Mouse (Mus musculus) stomach, embryonic 16.5 days (tissue): ENCODE data around the gene As3mt. TPM values are rescaled to one million over a fixed set of nuclear protein-coding genes. Genes with fewer than 3 reads are reported as not detected.

Experiments used
- ATAC-seq: fragments of 200-750 bp; cut with Nextera tagmentation; 2 replicates; pipeline ENCODE4 v1.8.0; 2017; ENCODE audit warnings: moderate number of reproducible peaks, moderate TSS enrichment; ENCODE audit not compliant: insufficient read depth, low FRiP score
- H3K27ac ChIP-seq: fragments of 300-500 bp; sonication (generic); 2 replicates; pipeline ENCODE4 v1.5.1; 2014; ENCODE audit warnings: low read length
- H3K27me3 ChIP-seq: fragments of 300-500 bp; sonication (generic); 2 replicates; pipeline ENCODE4 v1.6.1; 2014; ENCODE audit warnings: low read length, control low read depth, mixed read lengths; ENCODE audit not compliant: control insufficient read depth, insufficient read depth
- H3K36me3 ChIP-seq: fragments of 300-500 bp; sonication (generic); 2 replicates; pipeline ENCODE4 v1.6.1; 2014; ENCODE audit warnings: low read length; ENCODE audit not compliant: control insufficient read depth, insufficient read depth
- H3K4me1 ChIP-seq: fragments of 300-500 bp; sonication (generic); 2 replicates; pipeline ENCODE4 v1.6.1; 2014; ENCODE audit warnings: low read length, control low read depth, mixed read lengths; ENCODE audit not compliant: control insufficient read depth, insufficient read depth
- H3K4me2 ChIP-seq: fragments of 300-500 bp; sonication (generic); 2 replicates; pipeline ENCODE4 v1.6.1; 2014; ENCODE audit warnings: low read depth, low read length, mixed read lengths
- H3K4me3 ChIP-seq: fragments of 300-500 bp; sonication (generic); replicated peaks from 2 replicates; pipeline ENCODE4 v1.5.1; 2014; ENCODE audit warnings: mild to moderate bottlenecking, low read length
- H3K9ac ChIP-seq: fragments of 300-500 bp; sonication (generic); 2 replicates; pipeline ENCODE4 v1.6.1; 2014; ENCODE audit warnings: low read length
- H3K9me3 ChIP-seq: fragments of 300-500 bp; sonication (generic); replicated peaks from 2 replicates; pipeline ENCODE4 v1.6.1; 2016; ENCODE audit warnings: low read length, control low read depth; ENCODE audit not compliant: control insufficient read depth
- WGBS: fragments of 180-500 bp; shearing (Covaris S2); extraction: QIAGEN DNeasy Blood & Tissue Kit; methylation state at CpG from one replicate; pipeline ENCODE4 v1.1.7; 2014; 5-methylcytosine and 5-hydroxymethylcytosine counted together
- polyA plus RNA-seq: library from polyadenylated mRNA; unstranded; fragments of >200 nt; fragmentation: Nextera tagmentation; extraction: Ambion mirVana; gene quantifications from 2 replicates; pipeline ENCODE4 v1.2.1, GENCODE M21; 2015

Gene As3mt
- polyA plus RNA-seq, 1 experiment from 2014 or later, result 28.1 TPM

- Histone ChIP-seq H3K9me3 (0 out of 2 replicates have a peak, but pooled peaks cover 5% of the 10 kb centered on the region), H3K4me2 (no peak overlapping the region), H3K27ac (no peak overlapping the region), H3K4me1 (no peaks in the 10 kb centered on the region), H3K4me3 (no peak overlapping the region), H3K9ac (no peak overlapping the region), H3K36me3 (peaks cover 6% of the 10 kb centered on the region; the same call in 1 of the 2 replicates), H3K27me3 (no peaks in the 10 kb centered on the region)
- WGBS, result 77% methylated on average over 8 of the region's 8 CpGs
- ATAC-seq, result no peak
These were observed 7.0 kb downstream of the As3mt start for GRCm38 (mm10) chr19:46714234-46714633.

DNA sequence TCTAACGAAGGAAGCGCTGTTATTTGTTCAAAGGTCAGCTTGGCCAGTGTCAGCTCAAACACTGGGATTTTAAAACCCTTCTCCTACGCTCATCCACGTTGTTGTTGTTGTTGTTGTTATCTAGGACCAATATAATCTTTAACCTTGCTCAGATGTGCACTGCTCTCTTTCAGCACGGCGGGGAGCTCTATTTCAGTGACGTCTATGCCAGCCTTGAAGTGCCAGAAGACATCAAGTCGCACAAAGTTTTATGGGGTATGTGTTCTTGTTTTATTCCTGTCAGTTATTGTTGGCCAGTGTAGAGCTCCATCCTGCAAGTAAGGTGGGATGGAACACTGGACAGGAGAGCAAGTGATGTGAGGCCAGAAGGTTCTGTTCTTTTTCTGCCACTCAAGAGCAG, 7.8 kb downstream of the As3mt start:
- no peak overlapping the region for H3K4me3 ChIP-seq
- H3K36me3 ChIP-seq, result peaks cover 6% of the 10 kb centered on the region; the same call in 1 of the 2 replicates
- no peaks in the 10 kb centered on the region for H3K4me1 ChIP-seq
- no peak overlapping the region for H3K4me2 ChIP-seq
- no peak for ATAC-seq
- 89% methylated on average over 8 of the region's 8 CpGs for WGBS
- no peak overlapping the region for H3K27ac ChIP-seq
- no peaks in the 10 kb centered on the region for H3K27me3 ChIP-seq
- no peak overlapping the region for H3K9ac ChIP-seq
- 0 out of 2 replicates have a peak, but pooled peaks cover 5% of the 10 kb centered on the region for H3K9me3 ChIP-seq

DNA sequence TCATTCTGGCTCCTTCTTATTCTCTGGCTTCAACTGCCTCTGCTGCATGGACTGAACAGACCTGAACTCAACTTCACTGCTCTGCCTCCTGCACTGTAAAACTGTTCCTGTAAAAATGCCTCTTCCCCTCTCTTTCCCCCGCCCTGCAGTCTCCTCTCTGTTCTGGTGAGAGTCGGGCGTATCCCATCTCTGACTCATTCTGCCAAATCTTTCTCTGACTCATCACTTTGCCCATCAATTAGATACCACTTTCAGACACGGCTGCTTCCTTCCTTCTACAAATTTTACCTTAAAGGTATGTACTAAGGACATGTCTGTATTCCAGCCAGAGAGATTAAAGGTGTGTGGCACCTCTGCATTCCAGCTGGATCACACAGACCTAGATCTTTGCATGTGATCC, 10.9 kb downstream of the As3mt start:
- no peak overlapping the region for H3K9ac ChIP-seq
- no peaks in the 10 kb centered on the region for H3K27me3 ChIP-seq
- no peak overlapping the region for H3K4me2 ChIP-seq
- WGBS, result 71% methylated on average over 4 of the region's 4 CpGs
- H3K9me3 ChIP-seq, result 0 out of 2 replicates have a peak, but pooled peaks cover 5% of the 10 kb centered on the region
- H3K4me1 ChIP-seq, result no peaks in the 10 kb centered on the region
- no peak overlapping the region for H3K4me3 ChIP-seq
- peaks cover 6% of the 10 kb centered on the region; the same call in 1 of the 2 replicates for H3K36me3 ChIP-seq
- ATAC-seq, result no peak
- no peak overlapping the region for H3K27ac ChIP-seq

DNA sequence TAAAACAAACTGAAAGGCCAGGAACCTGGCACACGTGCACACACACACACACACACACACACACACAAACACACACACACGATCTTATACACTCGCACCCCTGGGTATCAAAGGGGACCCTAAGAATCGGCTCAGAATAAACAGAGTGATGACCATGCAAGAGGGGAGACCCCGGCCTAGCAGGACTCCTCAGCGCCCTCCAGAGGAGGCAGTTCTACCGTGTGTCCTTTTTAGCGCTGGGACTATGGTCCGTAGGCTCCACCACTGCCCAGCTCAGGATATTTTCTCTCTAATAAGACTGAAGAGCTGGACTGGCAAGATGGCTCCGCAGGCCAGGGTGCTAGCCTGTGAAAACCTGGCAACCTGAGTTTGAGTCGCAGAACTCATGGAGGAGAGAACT, 17.2 kb downstream of the As3mt start:
- Histone ChIP-seq H3K9me3 (no peaks in the 10 kb centered on the region), H3K4me1 (no peaks in the 10 kb centered on the region), H3K36me3 (no peaks in the 10 kb centered on the region), H3K4me2 (no peak overlapping the region), H3K9ac (no peak overlapping the region), H3K27ac (no peak overlapping the region), H3K27me3 (no peaks in the 10 kb centered on the region), H3K4me3 (no peak overlapping the region)
- ATAC-seq, result no peak
- WGBS, result 64% methylated on average over 11 of the region's 11 CpGs

- no peak for ATAC-seq
- Histone ChIP-seq H3K4me1 (no peaks in the 10 kb centered on the region), H3K27ac (no peak overlapping the region), H3K4me2 (no peak overlapping the region), H3K4me3 (no peak overlapping the region), H3K27me3 (no peaks in the 10 kb centered on the region), H3K9ac (no peak overlapping the region), H3K36me3 (no peaks in the 10 kb centered on the region), H3K9me3 (no peaks in the 10 kb centered on the region)
- 95% methylated on average over 8 of the region's 8 CpGs for WGBS
These were observed 18.9 kb downstream of the As3mt start for GRCm38 (mm10) chr19:46726142-46726541.

GRCm38 (mm10) chr19:46727140-46727736, 20.0 kb downstream of the As3mt start:
- Histone ChIP-seq H3K4me1 (no peaks in the 10 kb centered on the region), H3K36me3 (no peaks in the 10 kb centered on the region), H3K4me3 (no peak overlapping the region), H3K4me2 (no peak overlapping the region), H3K9ac (no peak overlapping the region), H3K27ac (no peak overlapping the region), H3K27me3 (no peaks in the 10 kb centered on the region), H3K9me3 (no peaks in the 10 kb centered on the region)
- ATAC-seq, result no peak
- 48% methylated on average over 8 of the region's 8 CpGs for WGBS

DNA sequence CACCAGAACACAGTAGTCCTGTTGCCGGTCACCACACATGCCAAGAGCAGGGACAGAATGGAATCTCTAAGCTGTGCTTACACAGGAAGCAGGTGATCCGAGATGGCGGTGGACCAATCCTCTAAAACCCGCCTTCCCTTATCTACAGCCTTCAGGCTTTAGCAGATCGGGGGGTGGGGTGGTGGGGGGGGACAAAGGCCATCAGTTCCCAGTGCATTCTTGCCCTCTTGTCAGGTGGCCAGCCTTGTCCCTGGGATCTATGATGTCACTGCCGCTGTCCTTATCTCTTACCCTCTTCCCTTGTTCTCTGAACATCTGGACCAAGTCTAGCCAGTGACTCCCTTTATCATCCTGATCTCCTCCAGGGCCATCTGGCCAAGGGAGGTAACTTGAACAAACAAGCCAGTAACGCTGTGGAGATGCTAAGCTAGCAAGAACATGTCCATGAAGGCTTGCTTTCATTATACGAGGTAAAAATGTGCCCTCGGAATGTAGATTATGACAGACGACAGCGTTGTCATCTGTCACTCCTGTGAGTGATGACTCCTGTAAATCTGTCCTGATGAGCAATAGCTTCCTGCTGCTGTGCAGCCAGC, 20.8 kb downstream of the As3mt start:
- ATAC-seq, result no peak
- 34% methylated on average over 11 of the region's 11 CpGs for WGBS
- H3K4me1 ChIP-seq, result no peaks in the 10 kb centered on the region
- H3K4me3 ChIP-seq, result no peak overlapping the region
- no peak overlapping the region for H3K4me2 ChIP-seq
- H3K27ac ChIP-seq, result no peak overlapping the region
- H3K27me3 ChIP-seq, result no peaks in the 10 kb centered on the region
- H3K9me3 ChIP-seq, result no peaks in the 10 kb centered on the region
- no peak overlapping the region for H3K9ac ChIP-seq
- H3K36me3 ChIP-seq, result no peaks in the 10 kb centered on the region

GRCm38 (mm10) chr19:46728909-46729308, 21.7 kb downstream of the As3mt start:
- H3K27me3 ChIP-seq, result no peaks in the 10 kb centered on the region
- ATAC-seq, result no peak
- H3K27ac ChIP-seq, result no peak overlapping the region
- WGBS, result 72% methylated on average over 3 of the region's 3 CpGs
- H3K4me3 ChIP-seq, result no peak overlapping the region
- H3K4me1 ChIP-seq, result no peaks in the 10 kb centered on the region
- H3K9me3 ChIP-seq, result no peaks in the 10 kb centered on the region
- no peak overlapping the region for H3K9ac ChIP-seq
- H3K4me2 ChIP-seq, result no peak overlapping the region
- no peaks in the 10 kb centered on the region for H3K36me3 ChIP-seq

DNA sequence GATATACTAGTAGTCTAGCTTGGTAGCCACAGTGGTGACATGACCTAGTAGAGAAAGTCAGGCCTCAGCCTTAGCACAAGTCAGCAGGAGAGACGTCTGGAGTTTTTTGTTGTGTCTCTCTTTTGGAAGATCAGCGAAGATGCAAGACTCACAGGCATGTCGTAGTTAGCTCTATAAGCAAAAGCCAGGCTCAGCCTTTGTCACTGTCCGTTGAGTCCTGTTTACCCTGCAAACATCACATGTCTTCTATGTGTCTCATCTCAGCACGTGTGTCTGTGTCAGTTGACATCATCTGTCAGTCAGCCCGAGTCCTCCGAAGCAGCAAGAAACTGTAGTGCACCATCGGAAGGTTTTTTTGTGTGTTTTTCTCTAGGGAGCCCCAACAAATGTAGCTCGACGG, 24.1 kb downstream of the As3mt start:
- Histone ChIP-seq H3K27ac (no peak overlapping the region), H3K4me1 (no peaks in the 10 kb centered on the region), H3K9ac (no peak overlapping the region), H3K4me2 (no peak overlapping the region), H3K36me3 (no peaks in the 10 kb centered on the region), H3K27me3 (no peaks in the 10 kb centered on the region), H3K9me3 (no peaks in the 10 kb centered on the region), H3K4me3 (no peak overlapping the region)
- 81% methylated on average over 10 of the region's 10 CpGs for WGBS
- ATAC-seq, result no peak
